Mouse (Mus musculus) forebrain, embryonic 15.5 days (tissue): ENCODE data around the gene Comp. TPM values are rescaled to one million over a fixed set of nuclear protein-coding genes. Genes with fewer than 3 reads are reported as not detected.

ENCODE experiments used
- ATAC-seq: fragments of 200-750 bp; cut with Nextera tagmentation; replicated peaks from 2 replicates; pipeline ENCODE4 v1.8.0; 2017; ENCODE audit warnings: mild to moderate bottlenecking, moderate TSS enrichment, moderate library complexity
- H3K27ac ChIP-seq: fragments of 300-500 bp; sonication (generic); replicated peaks from 2 replicates; pipeline ENCODE4 v1.5.1; 2015; ENCODE audit warnings: mild to moderate bottlenecking, inconsistent platforms
- H3K27me3 ChIP-seq: fragments of 300-500 bp; sonication (generic); 2 replicates; pipeline ENCODE4 v1.6.1; 2015; ENCODE audit warnings: inconsistent platforms
- H3K36me3 ChIP-seq: fragments of 300-500 bp; sonication (generic); 2 replicates; pipeline ENCODE4 v1.6.1; 2015; ENCODE audit warnings: mild to moderate bottlenecking, inconsistent platforms
- H3K4me1 ChIP-seq: fragments of 300-500 bp; sonication (generic); 2 replicates; pipeline ENCODE4 v1.6.1; 2015; ENCODE audit warnings: inconsistent platforms
- H3K4me2 ChIP-seq: fragments of 300-500 bp; sonication (generic); replicated peaks from 2 replicates; pipeline ENCODE4 v1.6.1; 2015; ENCODE audit warnings: mild to moderate bottlenecking, inconsistent platforms
- H3K4me3 ChIP-seq: fragments of 300-500 bp; sonication (generic); 2 replicates; pipeline ENCODE4 v1.5.1; 2015; ENCODE audit warnings: mild to moderate bottlenecking, inconsistent platforms
- H3K9ac ChIP-seq: fragments of 300-500 bp; sonication (generic); replicated peaks from 2 replicates; pipeline ENCODE4 v1.6.1; 2015; ENCODE audit warnings: mild to moderate bottlenecking, inconsistent platforms
- H3K9me3 ChIP-seq: fragments of 300-500 bp; sonication (generic); 2 replicates; pipeline ENCODE4 v1.6.1; 2016; ENCODE audit warnings: inconsistent platforms
- WGBS: fragments of 180-500 bp; shearing (Covaris S2); methylation state at CpG from one replicate; pipeline ENCODE4 v1.1.7; 2015; ENCODE audit warnings: mixed read lengths; 5-methylcytosine and 5-hydroxymethylcytosine counted together
- polyA plus RNA-seq: library from polyadenylated mRNA; unstranded; fragments of >200 nt; fragmentation: Nextera tagmentation; extraction: Ambion mirVana; gene quantifications from 2 replicates; pipeline ENCODE4 v1.2.1, GENCODE M21; 2015

Comp gene
- polyA plus RNA-seq, 1 experiment from 2014 or later: 0.14 TPM

DNA sequence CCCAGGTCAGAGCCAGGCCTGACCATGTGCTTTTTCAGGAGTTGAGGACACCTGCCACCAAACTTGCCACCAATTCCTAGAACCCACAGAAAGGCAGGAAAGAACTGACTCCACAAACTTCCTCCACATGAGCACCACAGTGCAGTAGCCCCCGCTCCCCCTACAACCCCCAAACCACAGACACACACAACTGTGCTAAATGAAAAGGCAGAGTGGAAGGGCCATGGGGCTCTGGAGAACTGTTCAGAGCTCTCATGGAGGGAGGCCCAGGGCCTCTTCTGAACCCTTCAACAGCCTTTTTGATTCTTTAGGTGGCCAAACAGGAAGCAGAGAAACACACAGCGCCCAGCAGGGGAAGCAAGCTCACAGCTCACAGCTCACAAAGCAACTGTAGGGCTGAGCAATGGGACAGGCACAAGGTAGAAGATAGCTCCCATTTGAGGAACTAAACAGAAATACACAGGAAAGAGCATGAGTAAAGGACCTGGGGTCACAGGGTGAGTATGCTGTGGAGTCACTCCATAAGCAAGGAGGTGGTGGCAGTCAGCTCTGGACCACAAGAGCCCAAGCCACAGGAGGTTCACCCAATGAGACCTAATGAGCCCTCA is 53.0 kb downstream of the Comp start:
- Histone ChIP-seq H3K27ac (no peak overlapping the region), H3K9ac (no peak overlapping the region), H3K4me2 (no peak overlapping the region), H3K4me1 (no peaks in the 10 kb centered on the region), H3K9me3 (no peaks in the 10 kb centered on the region), H3K27me3 (no peaks in the 10 kb centered on the region), H3K36me3 (no peaks in the 10 kb centered on the region), H3K4me3 (no peak overlapping the region)
- ATAC-seq: no peak
- WGBS: 91% methylated on average over 2 of the region's 2 CpGs

DNA sequence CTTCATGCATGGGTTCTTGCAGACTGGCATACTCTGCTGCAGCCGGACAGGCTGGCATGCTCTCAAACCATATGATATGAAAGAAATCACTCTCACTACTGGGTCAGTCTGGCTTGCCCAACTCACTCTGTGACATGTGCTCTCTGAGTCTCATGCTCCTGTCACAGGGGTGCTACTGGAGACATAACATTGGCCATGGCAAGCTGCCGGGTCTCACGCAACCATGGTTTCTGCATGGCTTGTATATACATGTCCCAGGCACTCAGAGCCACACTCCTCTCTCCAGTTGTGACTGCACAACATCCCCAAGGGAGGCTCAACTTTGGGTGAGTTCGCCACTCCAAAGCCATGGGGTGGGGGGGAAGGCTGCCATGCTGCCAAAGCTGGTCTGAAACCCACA is 57.9 kb downstream of the Comp start:
- no peaks in the 10 kb centered on the region for H3K27me3 ChIP-seq
- 96% methylated on average over 4 of the region's 4 CpGs for WGBS
- H3K9ac ChIP-seq: no peak overlapping the region
- ATAC-seq: no peak
- no peak overlapping the region for H3K4me2 ChIP-seq
- H3K4me1 ChIP-seq: 0 out of 2 replicates have a peak, but pooled peaks cover 3% of the 10 kb centered on the region
- no peak overlapping the region for H3K4me3 ChIP-seq
- H3K27ac ChIP-seq: no peak overlapping the region
- H3K36me3 ChIP-seq: no peaks in the 10 kb centered on the region
- H3K9me3 ChIP-seq: no peaks in the 10 kb centered on the region

Other genes starting within 250 kb of the Comp start
- 43.0 and 43.3 TPM in 2 replicates for gene Nr2c2ap, start 242.2 kb upstream of the Comp start, polyA plus RNA-seq
- gene Rfxank, start 234.4 kb upstream of the Comp start, polyA plus RNA-seq: 11.5 and 13.4 TPM in 2 replicates
- gene Borcs8, start 234.1 kb upstream of the Comp start, polyA plus RNA-seq: 48.4 and 50.3 TPM in 2 replicates
- 0.22 and 0.23 TPM in 2 replicates for gene Mef2b, start 233.8 kb upstream of the Comp start, polyA plus RNA-seq
- gene Tmem161a, start 201.2 kb upstream of the Comp start, polyA plus RNA-seq: 54.2 and 58.1 TPM in 2 replicates
- 3.8 and 4.4 TPM in 2 replicates for gene Slc25a42, start 161.3 kb upstream of the Comp start, polyA plus RNA-seq
- 83.3 and 85.6 TPM in 2 replicates for gene Sugp2, start 139.3 kb upstream of the Comp start, polyA plus RNA-seq
- 90.3 and 94.5 TPM in 2 replicates for gene Armc6, start 139.1 kb upstream of the Comp start, polyA plus RNA-seq
- 52.5 and 55.7 TPM in 2 replicates for gene Homer3, start 90.7 kb upstream of the Comp start, polyA plus RNA-seq
- gene Ddx49, start 71.1 kb upstream of the Comp start, polyA plus RNA-seq: 52.2 and 53.8 TPM in 2 replicates
- 266 and 271 TPM in 2 replicates for gene Cope, start 71.0 kb upstream of the Comp start, polyA plus RNA-seq
- gene Cers1, start 57.8 kb upstream of the Comp start, polyA plus RNA-seq: 31.3 and 31.9 TPM in 2 replicates
- gene Gdf1, start 43.7 kb upstream of the Comp start, polyA plus RNA-seq: 0.87 and 5.1 TPM in 2 replicates
- 17.5 and 17.8 TPM in 2 replicates for gene Upf1, start 20.3 kb upstream of the Comp start, polyA plus RNA-seq
- 41.0 and 42.2 TPM in 2 replicates for gene Crtc1, start 66.0 kb downstream of the Comp start, polyA plus RNA-seq
- 19.3 and 21.4 TPM in 2 replicates for gene Klhl26, start 103.4 kb downstream of the Comp start, polyA plus RNA-seq
- 70.2 and 75.0 TPM in 2 replicates for gene Tmem59l, start 113.8 kb downstream of the Comp start, polyA plus RNA-seq
- 4.3 and 5.3 TPM in 2 replicates for gene Crlf1, start 119.6 kb downstream of the Comp start, polyA plus RNA-seq
- 164 and 176 TPM in 2 replicates for gene Rex1bd, start 133.2 kb downstream of the Comp start, polyA plus RNA-seq
- gene Uba52, start 137.2 kb downstream of the Comp start, polyA plus RNA-seq: 724 and 839 TPM in 2 replicates
- gene Fkbp8, start 154.2 kb downstream of the Comp start, polyA plus RNA-seq: 433 and 440 TPM in 2 replicates
- 49.8 and 50.2 TPM in 2 replicates for gene Kxd1, start 154.4 kb downstream of the Comp start, polyA plus RNA-seq
- gene Ell, start 165.9 kb downstream of the Comp start, polyA plus RNA-seq: 17.4 and 19.2 TPM in 2 replicates
- 116 TPM in 2 replicates for gene Isyna1, start 220.8 kb downstream of the Comp start, polyA plus RNA-seq
- 114 TPM in 2 replicates for gene Ssbp4, start 235.3 kb downstream of the Comp start, polyA plus RNA-seq
- gene Lrrc25, start 242.6 kb downstream of the Comp start, polyA plus RNA-seq: 0.74 and 1.3 TPM in 2 replicates